Mouse (Mus musculus) kidney, adult 2 months (tissue): Measurements from ENCODE around the gene Shc4. TPM values are rescaled to one million over a fixed set of nuclear protein-coding genes. Genes with fewer than 3 reads are reported as not detected.

Source experiments
- DNase-seq: peaks from one replicate; pipeline ENCODE4 v3.0.0; 2021
- H3K27ac ChIP-seq: fragments of 200-500 bp; 2 replicates; pipeline ENCODE4 v1.5.1; 2012; ENCODE audit warnings: low read depth, low read length, control low read depth, inconsistent platforms; ENCODE audit not compliant: insufficient read depth
- H3K27me3 ChIP-seq: fragments of 200-500 bp; replicated peaks from 2 replicates; pipeline ENCODE4 v1.6.1; 2012; ENCODE audit warnings: mild to moderate bottlenecking, moderate library complexity, low read length, inconsistent platforms; ENCODE audit not compliant: control insufficient read depth, insufficient read depth
- H3K36me3 ChIP-seq: fragments of 200-500 bp; 2 replicates; pipeline ENCODE4 v1.6.1; 2012; ENCODE audit warnings: mild to moderate bottlenecking, moderate library complexity, low read length, inconsistent platforms; ENCODE audit not compliant: control insufficient read depth, insufficient read depth
- H3K4me1 ChIP-seq: fragments of 200-500 bp; 2 replicates; pipeline ENCODE4 v1.6.1; 2011; ENCODE audit warnings: low read length; ENCODE audit not compliant: control insufficient read depth, insufficient read depth
- H3K4me3 ChIP-seq: fragments of 200-500 bp; 2 replicates; pipeline ENCODE4 v1.5.1; 2011; ENCODE audit warnings: mild to moderate bottlenecking, low read depth, low read length, control low read depth; ENCODE audit not compliant: insufficient read depth
- CTCF ChIP-seq: fragments of 200-500 bp; conservative IDR thresholded peaks from 2 replicates; pipeline ENCODE4 v1.5.1; 2011; ENCODE audit warnings: low read depth, mild to moderate bottlenecking, control low read depth, low read length, moderate library complexity, mixed read lengths; ENCODE audit not compliant: insufficient read depth, insufficient read length
- POLR2A ChIP-seq: fragments of 200-500 bp; IDR thresholded peaks from one replicate; pipeline ENCODE4 v1.6.1; 2011; ENCODE audit warnings: low read depth, low read length, control low read depth
- WGBS: fragments of 180-500 bp; shearing (Covaris S2); methylation state at CpG from one replicate; pipeline ENCODE4 v1.1.7; 2018; 5-methylcytosine and 5-hydroxymethylcytosine counted together
- polyA plus RNA-seq: library from polyadenylated mRNA; depleted of rRNA; stranded (reverse); fragments of >200 nt; gene quantifications from 2 replicates; pipeline ENCODE4 v1.2.3, GENCODE M21; 2012; rRNA removed

The Shc4 gene
- polyA plus RNA-seq = 0.20 and 0.22 TPM in 2 replicates

DNA sequence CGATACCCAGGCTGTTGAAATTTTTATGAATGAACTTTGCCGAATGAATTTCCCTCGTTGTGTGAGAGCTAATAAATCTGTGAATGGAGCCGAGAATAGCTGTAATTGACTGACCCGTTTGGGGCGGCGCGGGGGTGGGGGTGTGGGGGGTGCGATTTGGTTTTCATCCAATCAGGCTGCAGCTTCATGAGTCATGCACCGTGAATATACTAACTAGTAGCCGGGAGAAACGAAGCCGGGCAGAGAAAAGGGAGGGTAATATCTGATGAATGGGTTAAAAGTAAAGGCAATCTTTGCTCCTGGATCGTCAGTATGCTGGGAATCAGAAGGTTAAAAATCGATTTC, at the start of gene Shc4:
TSS of gene Shc4 (minus strand) at position 63 of the 345 bp plus-strand sequence.
- Histone ChIP-seq H3K4me3 (peak within 1 kb of the TSS; percentile 23; the same call in 1 of the 2 replicates), H3K27ac (no peak within 1 kb of the TSS), H3K36me3 (no peaks in the 10 kb centered on the region), H3K27me3 (no peaks in the 10 kb centered on the region), H3K4me1 (no peaks in the 10 kb centered on the region)
- 1% methylated on average over 15 of the region's 15 CpGs for WGBS
- no peak for TF ChIP-seq CTCF
- no peak for TF ChIP-seq POLR2A
- peak; percentile 12 for DNase-seq

DNA sequence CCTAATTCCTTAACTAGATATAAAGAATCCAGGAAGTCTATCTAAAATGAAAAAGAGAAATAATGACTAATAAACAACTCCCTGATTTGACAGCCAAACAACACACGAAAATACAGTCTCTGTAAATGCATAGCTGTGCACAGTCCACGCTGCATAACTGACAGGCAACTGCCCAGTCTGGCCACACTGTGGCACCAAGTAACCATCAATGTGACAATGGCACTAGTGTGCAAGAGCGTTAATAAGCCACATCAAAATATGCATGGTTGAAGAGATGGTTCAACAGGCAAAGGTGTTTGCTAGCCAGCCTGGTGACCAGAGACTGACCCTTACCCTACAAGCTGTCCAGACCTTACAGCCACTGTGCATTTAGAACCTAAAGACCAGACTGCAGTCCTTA, 41.1 kb upstream of the Shc4 start:
- H3K36me3 ChIP-seq = peaks cover 4% of the 10 kb centered on the region
- H3K27ac ChIP-seq = no peak overlapping the region
- TF ChIP-seq CTCF (peak; percentile 80), POLR2A (no peak)
- H3K4me3 ChIP-seq = no peak overlapping the region
- DNase-seq = peak; percentile 15
- no peaks in the 10 kb centered on the region for H3K4me1 ChIP-seq
- 55% methylated on average over 3 of the region's 3 CpGs for WGBS
- no peaks in the 10 kb centered on the region for H3K27me3 ChIP-seq

- WGBS = 83% methylated on average over 5 of the region's 5 CpGs
- Histone ChIP-seq H3K27me3 (no peaks in the 10 kb centered on the region), H3K4me3 (no peak overlapping the region), H3K27ac (no peak overlapping the region), H3K4me1 (no peaks in the 10 kb centered on the region), H3K36me3 (peaks cover 4% of the 10 kb centered on the region)
- DNase-seq = no peak
- TF ChIP-seq POLR2A (no peak), CTCF (no peak)
These were observed 40.6 kb upstream of the Shc4 start for GRCm38 (mm10) chr2:125764531-125764930.

DNA sequence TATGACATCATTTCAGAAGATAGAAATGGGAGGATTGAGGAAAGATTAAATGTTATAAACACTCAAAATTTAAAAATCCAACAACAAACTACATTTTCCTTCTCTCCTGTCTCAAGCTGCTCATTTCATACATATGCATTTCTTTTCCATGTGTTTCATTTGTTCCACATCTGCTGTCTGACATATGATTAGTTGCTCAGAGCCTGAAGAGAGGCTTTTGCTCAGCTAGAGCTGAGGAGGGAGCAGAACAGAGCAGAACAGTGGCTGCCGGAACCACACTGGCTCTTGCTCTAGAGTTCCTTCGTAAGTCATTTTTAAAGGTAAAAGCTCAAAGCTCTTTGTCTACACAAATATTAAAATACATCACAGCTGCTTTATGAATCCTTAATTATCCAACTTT, 25.4 kb upstream of the Shc4 start:
- 94% methylated on average over 2 of the region's 2 CpGs for WGBS
- no peak overlapping the region for H3K4me3 ChIP-seq
- peaks cover 20% of the 10 kb centered on the region for H3K36me3 ChIP-seq
- no peak for DNase-seq
- no peak overlapping the region for H3K27ac ChIP-seq
- TF ChIP-seq CTCF = no peak
- no peak for TF ChIP-seq POLR2A
- H3K4me1 ChIP-seq = no peaks in the 10 kb centered on the region
- no peaks in the 10 kb centered on the region for H3K27me3 ChIP-seq

GRCm38 (mm10) chr2:125739338-125739737, 15.4 kb upstream of the Shc4 start:
- H3K27ac ChIP-seq = no peak overlapping the region
- no peak overlapping the region for H3K4me3 ChIP-seq
- 72% methylated on average over 6 of the region's 6 CpGs for WGBS
- no peak for TF ChIP-seq CTCF
- no peak for TF ChIP-seq POLR2A
- H3K27me3 ChIP-seq = no peaks in the 10 kb centered on the region
- no peaks in the 10 kb centered on the region for H3K4me1 ChIP-seq
- DNase-seq = no peak
- peaks cover 6% of the 10 kb centered on the region; the same call in 1 of the 2 replicates for H3K36me3 ChIP-seq

GRCm38 (mm10) chr2:125738718-125739117, 14.8 kb upstream of the Shc4 start:
- TF ChIP-seq CTCF (0 out of 2 replicates have a peak, but pooled peaks have one; percentile 2), POLR2A (no peak)
- Histone ChIP-seq H3K36me3 (peaks cover 4% of the 10 kb centered on the region; the same call in 1 of the 2 replicates), H3K27ac (no peak overlapping the region), H3K4me1 (no peaks in the 10 kb centered on the region), H3K4me3 (no peak overlapping the region), H3K27me3 (no peaks in the 10 kb centered on the region)
- WGBS = 73% methylated on average over 5 of the region's 5 CpGs
- DNase-seq = no peak

DNA sequence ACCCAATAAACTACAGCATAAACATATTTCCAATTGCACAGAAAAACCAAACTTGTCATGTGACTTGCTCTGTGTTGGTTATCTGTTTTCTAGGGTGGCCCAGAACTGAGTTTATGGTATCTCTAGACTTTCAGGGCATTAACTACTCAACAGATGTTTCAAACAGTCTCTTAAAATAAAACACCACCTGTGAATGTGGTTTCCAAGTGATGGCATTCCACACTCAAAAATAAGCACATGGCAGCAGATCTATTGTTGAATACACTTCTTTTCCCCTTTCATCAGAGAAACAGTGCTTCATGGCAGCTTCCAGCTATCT, 12.0 kb upstream of the Shc4 start:
- DNase-seq = no peak
- no peak overlapping the region for H3K27ac ChIP-seq
- no peaks in the 10 kb centered on the region for H3K27me3 ChIP-seq
- H3K4me1 ChIP-seq = no peaks in the 10 kb centered on the region
- H3K4me3 ChIP-seq = no peak overlapping the region
- H3K36me3 ChIP-seq = peaks cover 2% of the 10 kb centered on the region; the same call in 1 of the 2 replicates
- TF ChIP-seq POLR2A (no peak), CTCF (no peak)

DNA sequence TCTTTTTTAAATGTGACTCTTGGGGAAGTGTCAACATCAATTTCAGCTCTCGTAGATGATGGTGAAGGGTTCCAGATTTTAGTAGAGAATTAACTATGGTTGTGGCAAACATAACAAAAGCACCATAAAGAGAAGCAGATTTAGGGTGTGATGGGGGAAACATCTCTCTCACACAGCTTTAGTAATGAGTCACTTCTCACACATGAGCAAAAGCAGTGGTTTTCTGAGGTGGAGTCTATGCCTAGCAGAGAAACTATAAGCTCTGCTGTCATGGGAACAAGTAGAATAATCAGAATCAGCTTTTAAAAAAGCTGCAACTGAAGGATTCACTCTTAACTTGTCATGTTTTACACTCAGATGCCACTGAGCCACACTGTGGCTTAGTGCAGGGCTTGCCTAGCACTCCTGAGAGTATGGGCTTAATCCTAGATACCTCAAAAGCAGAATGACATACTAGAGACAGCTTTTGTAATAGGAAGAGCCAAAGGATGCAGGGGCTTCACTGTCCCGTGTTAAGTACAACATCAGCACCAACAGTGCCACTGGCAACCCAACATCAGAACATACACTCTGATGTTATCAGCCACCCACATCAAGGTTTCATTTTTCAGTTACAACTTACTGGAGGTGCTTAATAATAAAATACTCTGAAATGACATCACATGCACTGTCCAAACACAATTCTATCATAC, 11.5 kb upstream of the Shc4 start:
- DNase-seq = no peak
- 67% methylated on average over 2 of the region's 2 CpGs for WGBS
- TF ChIP-seq CTCF = no peak
- no peak for TF ChIP-seq POLR2A
- Histone ChIP-seq H3K4me1 (no peaks in the 10 kb centered on the region), H3K4me3 (no peak overlapping the region), H3K27ac (no peak overlapping the region), H3K27me3 (no peaks in the 10 kb centered on the region), H3K36me3 (no peaks in the 10 kb centered on the region)
